Mouse (Mus musculus) midbrain, embryonic 16.5 days (tissue): ENCODE results near the gene Icam1. TPM values are rescaled to one million over a fixed set of nuclear protein-coding genes. Genes with fewer than 3 reads are reported as not detected.
"Not testable (repeated sequence)": the region's sequence is repeated elsewhere in the genome, so short reads cannot be mapped to it uniquely, and the experiment has no call there.

Experiments
- ATAC-seq: fragments of 200-750 bp; cut with Nextera tagmentation; 2 replicates; pipeline ENCODE4 v1.8.0; 2017; ENCODE audit warnings: moderate TSS enrichment
- H3K27ac ChIP-seq: fragments of 300-500 bp; sonication (generic); 2 replicates; pipeline ENCODE4 v1.5.1; 2014; ENCODE audit warnings: mild to moderate bottlenecking, low read length, mixed read lengths
- H3K27me3 ChIP-seq: fragments of 300-500 bp; sonication (generic); 2 replicates; pipeline ENCODE4 v1.6.1; 2014; ENCODE audit warnings: low read depth, low read length, mixed read lengths; ENCODE audit not compliant: control insufficient read depth, insufficient read depth
- H3K36me3 ChIP-seq: fragments of 300-500 bp; sonication (generic); 2 replicates; pipeline ENCODE4 v1.6.1; 2014; ENCODE audit warnings: mild to moderate bottlenecking, low read length, moderate library complexity, mixed read lengths; ENCODE audit not compliant: control insufficient read depth, insufficient read depth
- H3K4me1 ChIP-seq: fragments of 300-500 bp; sonication (generic); 2 replicates; pipeline ENCODE4 v1.6.1; 2014; ENCODE audit warnings: mild to moderate bottlenecking, low read length, mixed read lengths; ENCODE audit not compliant: control insufficient read depth, insufficient read depth
- H3K4me2 ChIP-seq: fragments of 300-500 bp; sonication (generic); 2 replicates; pipeline ENCODE4 v1.6.1; 2014; ENCODE audit warnings: mild to moderate bottlenecking, low read length, mixed read lengths
- H3K4me3 ChIP-seq: fragments of 300-500 bp; sonication (generic); 2 replicates; pipeline ENCODE4 v1.5.1; 2014; ENCODE audit warnings: low read depth, mild to moderate bottlenecking, low read length, moderate library complexity, mixed read lengths
- H3K9ac ChIP-seq: fragments of 300-500 bp; sonication (generic); 2 replicates; pipeline ENCODE4 v1.6.1; 2014; ENCODE audit warnings: low read depth, low read length, mixed read lengths
- H3K9me3 ChIP-seq: fragments of 300-500 bp; sonication (generic); replicated peaks from 2 replicates; pipeline ENCODE4 v1.6.1; 2014; ENCODE audit warnings: mild to moderate bottlenecking, low read length, mixed read lengths; ENCODE audit not compliant: control insufficient read depth, poor library complexity, severe bottlenecking
- WGBS: fragments of 180-500 bp; shearing (Covaris S2); extraction: QIAGEN DNeasy Blood & Tissue Kit; methylation state at CpG from one replicate; pipeline ENCODE4 v1.1.7; 2014; 5-methylcytosine and 5-hydroxymethylcytosine counted together
- polyA plus RNA-seq: library from polyadenylated mRNA; unstranded; fragments of >200 nt; fragmentation: Nextera tagmentation; extraction: Ambion mirVana; gene quantifications from 2 replicates; pipeline ENCODE4 v1.2.1, GENCODE M21; 2015

The Icam1 gene
- polyA plus RNA-seq, 1 experiment from 2014 or later: 3.0 TPM

DNA sequence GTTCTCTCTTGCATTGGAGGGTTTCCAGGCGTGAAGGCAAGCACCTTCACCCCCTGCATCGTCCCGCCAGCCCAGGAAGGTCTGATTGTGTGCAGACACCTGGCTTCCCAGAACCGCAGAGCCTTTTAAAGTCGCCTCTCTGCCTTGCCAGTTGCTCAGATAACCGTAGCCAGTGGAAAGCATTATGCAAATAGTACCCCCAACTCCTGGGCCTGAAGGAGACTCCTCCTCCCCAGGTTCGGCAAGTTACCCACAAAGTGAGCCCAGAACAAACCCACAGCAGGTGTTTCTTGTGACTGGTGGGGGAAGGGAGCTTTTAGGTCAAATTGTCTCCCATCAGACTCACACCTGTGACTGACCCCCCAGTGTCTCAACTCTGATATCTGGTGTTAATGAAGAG lies 27.8 kb upstream of the Icam1 start:
- Histone ChIP-seq H3K9me3 (no peaks in the 10 kb centered on the region), H3K36me3 (no peaks in the 10 kb centered on the region), H3K4me1 (peaks cover 4% of the 10 kb centered on the region), H3K27ac (no peak overlapping the region), H3K4me2 (no peak overlapping the region), H3K9ac (no peak overlapping the region), H3K4me3 (no peak overlapping the region), H3K27me3 (no peaks in the 10 kb centered on the region; the same call in 1 of the 2 replicates)
- WGBS: 19% methylated on average over 7 of the region's 7 CpGs
- ATAC-seq: no peak

DNA sequence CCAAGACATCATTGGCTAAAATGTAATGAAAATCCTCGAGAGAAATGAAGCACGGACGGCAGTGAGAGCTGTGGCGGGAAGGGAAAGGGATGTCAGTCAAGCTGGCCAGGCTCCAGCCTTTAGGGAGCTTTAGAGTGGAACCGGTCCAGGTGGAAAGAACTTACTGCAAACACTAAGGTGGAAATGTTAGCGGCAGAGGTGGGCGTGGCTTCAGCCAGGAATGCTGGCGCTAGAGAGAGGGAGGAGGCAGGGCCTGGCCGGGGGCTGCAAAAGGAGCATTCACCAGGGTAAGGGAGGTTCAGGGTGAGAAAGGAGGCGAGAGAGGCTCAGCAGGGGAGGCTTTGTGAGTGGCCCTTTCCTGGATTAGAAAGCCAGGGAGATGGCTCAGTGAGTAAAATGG lies 24.9 kb upstream of the Icam1 start:
- no peak for ATAC-seq
- Histone ChIP-seq H3K36me3 (no peaks in the 10 kb centered on the region), H3K4me3 (no peak overlapping the region), H3K4me1 (peaks cover 4% of the 10 kb centered on the region), H3K9ac (peak overlapping the region; percentile 34; the same call in 1 of the 2 replicates), H3K27ac (no peak overlapping the region), H3K4me2 (peak overlapping the region; percentile 32), H3K9me3 (no peaks in the 10 kb centered on the region), H3K27me3 (no peaks in the 10 kb centered on the region; the same call in 1 of the 2 replicates)
- WGBS: 6% methylated on average over 10 of the region's 10 CpGs

DNA sequence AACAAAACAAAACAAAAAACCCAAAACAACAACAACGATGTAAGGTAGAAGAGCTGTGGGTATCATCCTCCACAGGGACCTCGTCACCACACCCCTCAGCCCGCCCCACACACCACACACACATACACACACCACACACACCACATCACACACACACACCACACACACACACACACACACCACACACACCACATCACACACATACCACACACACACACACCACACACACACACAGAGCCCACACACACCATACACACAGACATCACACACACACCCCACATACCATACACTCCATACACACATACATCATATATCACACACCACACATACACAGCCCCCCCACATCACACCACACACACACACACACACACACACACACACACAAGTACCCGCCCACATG lies 24.2 kb upstream of the Icam1 start:
- ATAC-seq: no peak
- Histone ChIP-seq H3K9me3 (no peaks in the 10 kb centered on the region), H3K4me3 (no peak overlapping the region), H3K27ac (no peak overlapping the region), H3K4me1 (peaks cover 4% of the 10 kb centered on the region), H3K4me2 (no peak overlapping the region), H3K9ac (no peak overlapping the region), H3K36me3 (no peaks in the 10 kb centered on the region), H3K27me3 (no peaks in the 10 kb centered on the region; the same call in 1 of the 2 replicates)
- WGBS: 98% methylated on average over 4 of the region's 4 CpGs

DNA sequence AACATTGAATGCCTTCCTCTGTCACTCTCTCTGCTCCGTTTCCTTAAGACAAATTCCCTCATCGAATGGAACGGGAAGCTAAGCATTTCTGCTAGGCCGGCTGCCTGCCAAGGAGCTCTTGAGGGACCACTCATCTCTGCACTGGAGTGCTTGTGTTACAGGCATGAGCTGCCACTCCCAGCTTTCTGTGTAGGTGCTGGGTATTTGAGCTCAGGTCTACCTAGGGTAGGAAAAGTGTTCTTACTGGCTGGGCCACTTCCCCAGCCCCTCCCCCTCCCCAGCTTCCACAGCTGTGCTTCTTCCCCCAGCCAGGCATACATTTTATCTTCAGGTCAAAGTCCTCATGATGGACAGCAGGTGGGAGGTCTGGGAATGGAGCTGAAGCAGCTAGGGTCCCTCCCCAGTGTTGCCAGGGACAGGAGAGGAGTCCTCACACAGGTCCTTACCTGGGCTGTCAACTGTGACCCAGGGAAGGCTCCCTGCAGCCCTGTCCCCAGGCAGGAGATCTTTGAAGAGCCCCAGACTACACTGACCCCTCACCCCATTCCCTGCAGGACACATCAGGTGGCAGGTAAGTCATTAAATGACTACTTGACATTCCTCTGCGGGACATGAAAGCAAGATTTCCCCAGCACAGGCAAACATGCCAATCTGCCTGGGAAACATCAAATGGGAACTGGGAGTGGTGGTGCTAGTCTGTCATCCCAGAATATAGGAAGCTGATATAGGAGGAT lies 22.5 kb upstream of the Icam1 start:
- H3K9ac ChIP-seq: no peak overlapping the region
- no peaks in the 10 kb centered on the region; the same call in 1 of the 2 replicates for H3K27me3 ChIP-seq
- H3K27ac ChIP-seq: no peak overlapping the region
- ATAC-seq: no peak
- WGBS: 60% methylated on average over 5 of the region's 5 CpGs
- peaks cover 4% of the 10 kb centered on the region for H3K4me1 ChIP-seq
- no peaks in the 10 kb centered on the region for H3K36me3 ChIP-seq
- H3K4me3 ChIP-seq: no peak overlapping the region
- no peak overlapping the region for H3K4me2 ChIP-seq
- no peaks in the 10 kb centered on the region for H3K9me3 ChIP-seq

- Histone ChIP-seq H3K9me3 (no peaks in the 10 kb centered on the region), H3K4me2 (no peak overlapping the region), H3K27ac (no peak overlapping the region), H3K27me3 (no peaks in the 10 kb centered on the region), H3K9ac (no peak overlapping the region), H3K36me3 (no peaks in the 10 kb centered on the region), H3K4me1 (peaks cover 4% of the 10 kb centered on the region), H3K4me3 (no peak overlapping the region)
- ATAC-seq: no peak
- WGBS: 67% methylated on average over 3 of the region's 3 CpGs
These were observed 20.7 kb upstream of the Icam1 start for GRCm38 (mm10) chr9:20995069-20995468.

GRCm38 (mm10) chr9:20997065-20997464 lies 18.7 kb upstream of the Icam1 start:
- no peak overlapping the region for H3K9ac ChIP-seq
- WGBS: 90% methylated on average over 8 of the region's 8 CpGs
- H3K4me2 ChIP-seq: no peak overlapping the region
- H3K27me3 ChIP-seq: no peaks in the 10 kb centered on the region
- H3K36me3 ChIP-seq: no peaks in the 10 kb centered on the region
- no peaks in the 10 kb centered on the region for H3K4me1 ChIP-seq
- no peak overlapping the region for H3K27ac ChIP-seq
- no peak overlapping the region for H3K4me3 ChIP-seq
- H3K9me3 ChIP-seq: no peaks in the 10 kb centered on the region
- no peak for ATAC-seq

- 69% methylated on average over 1 of the region's 1 CpGs for WGBS
These were observed 17.4 kb upstream of the Icam1 start for GRCm38 (mm10) chr9:20998337-20998736.

GRCm38 (mm10) chr9:21000811-21001210 lies 15.0 kb upstream of the Icam1 start:
- no peak overlapping the region for H3K4me3 ChIP-seq
- H3K4me1 ChIP-seq: peaks cover 9% of the 10 kb centered on the region
- H3K9me3 ChIP-seq: no peaks in the 10 kb centered on the region
- no peak for ATAC-seq
- peaks cover 4% of the 10 kb centered on the region; the same call in 1 of the 2 replicates for H3K36me3 ChIP-seq
- H3K27me3 ChIP-seq: no peaks in the 10 kb centered on the region
- no peak overlapping the region for H3K4me2 ChIP-seq
- no peak overlapping the region for H3K9ac ChIP-seq
- H3K27ac ChIP-seq: no peak overlapping the region

More at GRCm38 (mm10) chr9:20998337-20998736, 17.4 kb upstream of the Icam1 start:
- H3K9ac ChIP-seq, H3K27me3 ChIP-seq, H3K4me2 ChIP-seq, H3K4me1 ChIP-seq, H3K9me3 ChIP-seq, H3K36me3 ChIP-seq, H3K4me3 ChIP-seq, ATAC-seq, H3K27ac ChIP-seq: not testable (repeated sequence)

DNA sequence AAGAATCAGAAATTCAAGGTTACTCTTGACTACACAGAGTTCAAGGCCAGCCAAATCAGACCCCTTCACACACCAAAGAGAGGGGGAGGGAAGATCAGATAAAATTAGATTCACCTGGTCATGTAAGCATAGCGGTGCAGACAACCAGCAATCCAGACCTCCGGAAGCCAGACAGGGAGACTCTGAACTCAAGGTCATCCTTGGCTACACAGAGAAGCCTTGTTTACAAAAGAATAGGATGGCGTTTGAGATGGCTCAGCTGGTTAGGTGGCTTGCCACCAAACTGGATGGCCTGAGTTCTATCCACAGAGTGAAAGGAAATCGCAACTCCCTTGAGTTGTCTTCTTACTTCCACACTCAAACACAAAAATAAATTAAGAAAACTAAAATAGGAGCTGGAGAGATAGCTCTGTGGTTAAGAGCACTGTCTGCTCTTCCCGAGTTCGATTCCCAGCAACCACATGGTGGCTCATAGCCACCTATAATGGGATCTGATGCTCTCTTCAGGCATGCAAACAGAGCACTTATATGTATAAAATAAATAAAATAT lies 14.1 kb upstream of the Icam1 start:
- 77% methylated on average over 6 of the region's 6 CpGs for WGBS
- Histone ChIP-seq H3K4me3 (no peak overlapping the region), H3K9ac (no peak overlapping the region), H3K9me3 (no peaks in the 10 kb centered on the region), H3K4me1 (peaks cover 9% of the 10 kb centered on the region), H3K36me3 (peaks cover 11% of the 10 kb centered on the region), H3K4me2 (no peak overlapping the region; the same call in 1 of the 2 replicates), H3K27ac (no peak overlapping the region), H3K27me3 (no peaks in the 10 kb centered on the region)
- no peak for ATAC-seq
